Mouse (Mus musculus) frontal cortex, postnatal 14 days (tissue): Measurements from ENCODE around the gene Gkap1.
A peak's percentile ranks its signal among the peaks of the same experiment; 100 is the strongest.

Experiments
- DNase-seq, 2 experiments: peaks; one replicate each; pipeline ENCODE4 v3.0.0; 2022; ENCODE audit warnings: low spot score in 2 of 2

Gene Gkap1

GRCm38 (mm10) chr13:58201343-58201742 is 74.2 kb downstream of the Gkap1 start:
- no peak for DNase-seq

GRCm38 (mm10) chr13:58197981-58198640 is 77.4 kb downstream of the Gkap1 start:
- DNase-seq = no peak

GRCm38 (mm10) chr13:58197211-58197610 is 78.3 kb downstream of the Gkap1 start:
- DNase-seq = no peak

GRCm38 (mm10) chr13:58194908-58195307 is 80.6 kb downstream of the Gkap1 start:
- no peak for DNase-seq

- DNase-seq = no peak
Measured at GRCm38 (mm10) chr13:58193221-58193620, 82.3 kb downstream of the Gkap1 start.

- DNase-seq = no peak
Measured at GRCm38 (mm10) chr13:58192146-58192545, 83.4 kb downstream of the Gkap1 start.

- DNase-seq = no peak
Measured at GRCm38 (mm10) chr13:58191516-58191915, 84.0 kb downstream of the Gkap1 start.

- DNase-seq = peak in 1 of 2 experiments; percentile 23
Measured at GRCm38 (mm10) chr13:58189473-58189872, 86.0 kb downstream of the Gkap1 start.

GRCm38 (mm10) chr13:58188412-58188811 is 87.1 kb downstream of the Gkap1 start:
- DNase-seq = peak; percentile 62 to 81

GRCm38 (mm10) chr13:58187751-58188150 is 87.7 kb downstream of the Gkap1 start:
- DNase-seq = no peak

- DNase-seq = no peak
Measured at GRCm38 (mm10) chr13:58186281-58186680, 89.2 kb downstream of the Gkap1 start.

GRCm38 (mm10) chr13:58184111-58184510 is 91.4 kb downstream of the Gkap1 start:
- DNase-seq = no peak
